Mouse (Mus musculus) heart, postnatal 10 days (tissue): ENCODE measurements around the gene Fam118b. TPM values are rescaled to one million over a fixed set of nuclear protein-coding genes. Genes with fewer than 3 reads are reported as not detected.
A peak's percentile ranks its signal among the peaks of the same experiment; 100 is the strongest.

Experiments used
- DNase-seq, 2 experiments: peaks; one replicate each; pipeline ENCODE4 v3.0.0; 2021
- intact Hi-C: fragments of 180-260 bp; cut with DNase I; formaldehyde crosslinking; loops from one replicate; pipeline ENCODE4 v1.15.1; 2025
- total RNA-seq, 2 experiments: library from RNA; stranded (reverse); gene quantifications; 2 replicates each; pipeline ENCODE4 v1.2.3; 2021

Fam118b gene
- total RNA-seq, 2 experiments from 2014 or later, result 14.3 to 16.7 TPM

DNA sequence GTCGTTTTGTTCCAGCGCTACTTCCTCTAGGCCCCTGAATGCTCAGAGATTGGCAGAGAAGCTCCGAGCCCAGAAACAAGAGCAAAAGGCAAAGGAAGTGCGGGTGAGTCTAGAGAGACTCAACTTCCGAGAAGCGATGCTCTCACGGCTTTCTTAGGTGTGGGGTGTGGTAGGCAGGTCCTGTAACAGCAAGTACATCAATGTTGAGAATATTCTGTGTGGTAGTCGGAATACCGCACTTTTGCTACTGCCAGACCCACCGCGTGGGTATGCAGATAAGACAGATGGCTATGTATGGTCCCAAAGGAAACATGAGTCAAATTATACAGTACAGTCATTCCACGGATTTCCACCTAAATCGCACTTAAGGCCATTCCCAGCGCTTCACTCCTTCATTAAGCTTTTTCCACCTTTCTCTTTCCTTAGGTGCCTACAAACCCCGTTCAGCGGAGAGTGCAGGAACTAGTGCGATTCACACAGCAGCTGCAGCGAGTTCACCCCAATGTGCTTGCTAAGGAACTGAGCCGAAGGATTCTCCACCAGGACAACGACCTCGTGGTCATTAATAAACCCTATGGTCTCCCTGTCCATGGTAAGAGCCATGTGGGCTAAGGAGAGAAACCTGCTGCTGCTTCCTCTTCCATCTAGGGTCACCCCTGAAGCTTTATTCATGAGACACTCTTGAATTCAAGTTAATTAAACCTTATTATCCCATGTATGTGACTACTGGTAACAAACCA, 541 bp upstream of the Fam118b start:
- DNase-seq, result no peak
- intact Hi-C loops, result loop anchor here (2.0 kb wide), 1 partner anchor 57 kb away; the partner anchor contains the start of gene Foxred1

DNA sequence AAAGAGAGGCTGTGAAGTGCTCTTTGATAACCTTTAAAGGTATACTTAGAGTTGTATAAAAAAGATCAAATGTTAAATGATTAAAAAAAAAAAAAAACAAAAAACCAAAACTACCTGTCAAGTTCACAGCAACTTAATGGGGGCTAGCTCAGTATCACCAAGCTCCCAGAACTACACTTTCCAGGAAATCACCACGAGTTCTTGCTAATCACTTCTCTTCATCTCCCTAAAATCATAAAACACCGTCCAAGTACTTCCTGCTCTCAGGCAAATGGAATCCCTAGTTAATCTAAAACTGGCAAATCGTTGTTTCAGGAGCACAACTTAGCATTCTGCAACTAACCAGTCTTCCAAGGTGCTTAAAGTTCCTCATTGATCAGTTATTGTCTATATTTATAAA, 3.1 kb downstream of the Fam118b start:
- intact Hi-C loops, result no loop called here
- no peak for DNase-seq

- intact Hi-C loops, result no loop called here
- DNase-seq, result no peak
These were observed 4.2 kb downstream of the Fam118b start for GRCm38 (mm10) chr9:35263431-35263830.

- intact Hi-C loops, result no loop called here
- DNase-seq, result no peak
These were observed 5.2 kb downstream of the Fam118b start for GRCm38 (mm10) chr9:35262418-35262817.

- no peak for DNase-seq
- intact Hi-C loops, result no loop called here
These were observed 10.2 kb downstream of the Fam118b start for GRCm38 (mm10) chr9:35257365-35257764.

DNA sequence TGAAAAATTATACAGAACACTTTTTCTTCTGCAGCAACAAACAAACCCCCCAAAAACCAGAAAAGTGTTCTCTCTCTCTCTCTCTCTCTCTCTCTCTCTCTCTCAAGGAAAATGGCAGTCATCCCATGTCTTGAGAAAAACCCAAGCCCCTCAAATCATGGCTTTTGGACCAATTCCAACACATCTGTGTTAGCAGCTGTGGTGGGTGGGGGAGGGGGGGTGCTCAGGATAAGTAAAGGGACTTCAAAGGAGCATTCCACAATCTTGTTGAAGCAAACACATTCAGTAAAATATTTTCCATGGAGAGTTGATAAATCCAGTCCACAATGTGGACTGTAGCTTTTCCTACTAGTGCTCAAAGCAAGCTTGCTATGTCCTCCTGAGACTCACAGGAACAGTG, 18.1 kb downstream of the Fam118b start:
- intact Hi-C loops, result no loop called here

DNA sequence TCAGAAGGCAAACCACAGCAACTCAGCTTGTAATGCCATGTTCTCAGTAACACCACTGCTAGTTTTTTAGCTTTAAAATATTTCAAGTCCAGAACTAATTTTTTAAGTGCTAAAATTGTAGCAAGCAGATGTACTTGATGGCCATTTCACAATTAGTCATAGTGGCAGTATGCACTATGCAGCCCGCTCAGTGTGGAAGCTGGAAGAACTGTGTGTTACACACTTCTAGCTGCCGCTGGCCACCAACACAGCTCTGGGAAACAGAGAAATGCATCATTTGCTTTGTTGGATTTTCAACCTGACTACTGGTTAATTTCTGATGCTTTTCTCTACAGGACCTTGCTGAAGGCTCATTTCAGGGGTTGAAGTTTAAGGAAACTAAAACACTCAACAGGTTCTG, 20.2 kb downstream of the Fam118b start:
- no peak for DNase-seq
- intact Hi-C loops, result no loop called here

More for the DNA sequence above, 18.1 kb downstream of the Fam118b start:
- no peak for DNase-seq

DNA sequence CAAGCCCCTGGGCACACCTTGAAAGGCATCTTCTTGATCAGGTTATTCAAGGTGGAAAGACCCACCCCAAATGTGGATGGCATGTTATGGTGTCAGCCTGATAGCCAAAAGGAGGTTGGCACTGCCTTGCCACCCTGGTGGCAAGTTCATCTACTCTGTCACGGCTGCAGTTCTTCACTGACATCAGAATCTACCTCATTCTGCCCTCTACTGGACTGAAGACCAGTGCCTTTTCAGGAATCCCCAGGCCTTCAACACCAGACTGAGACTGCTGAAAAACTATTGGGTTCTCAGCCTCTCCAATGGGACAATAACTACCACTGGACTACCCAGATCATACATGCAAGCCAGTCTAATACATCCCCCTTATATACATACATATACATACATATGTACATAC, 27.9 kb downstream of the Fam118b start:
- DNase-seq, result no peak
- intact Hi-C loops, result no loop called here

DNA sequence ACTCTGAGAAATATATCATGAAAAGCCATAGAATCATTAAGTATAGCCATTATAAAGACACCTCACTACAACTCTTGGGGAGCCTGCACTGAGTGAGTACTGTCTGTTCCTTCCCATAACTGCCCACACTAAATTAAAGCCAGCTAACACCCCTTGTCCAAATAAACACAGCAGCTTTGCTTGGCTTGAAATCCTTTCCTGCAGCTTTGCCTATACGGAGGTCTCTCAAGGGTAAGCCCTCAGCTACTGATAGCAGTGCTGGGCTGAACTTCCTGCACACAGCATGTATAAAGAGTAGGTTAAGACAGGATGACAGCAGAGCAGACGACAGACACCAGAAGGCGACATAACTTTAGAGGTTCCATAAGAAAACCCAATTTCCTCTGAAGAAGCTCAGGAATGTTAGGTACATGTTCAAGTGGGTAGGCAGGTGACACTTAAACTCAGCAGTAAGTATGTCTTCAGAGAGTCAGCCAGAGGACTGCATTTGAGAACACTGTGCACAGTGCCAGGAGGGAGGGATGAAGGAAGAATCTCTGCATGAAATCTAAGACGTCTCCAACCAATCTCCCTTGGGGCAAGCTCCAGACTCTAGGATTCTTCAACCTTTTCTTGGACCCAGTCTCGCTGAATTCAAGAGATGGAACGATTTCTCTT, 28.6 kb downstream of the Fam118b start:
- intact Hi-C loops, result no loop called here
- no peak for DNase-seq

DNA sequence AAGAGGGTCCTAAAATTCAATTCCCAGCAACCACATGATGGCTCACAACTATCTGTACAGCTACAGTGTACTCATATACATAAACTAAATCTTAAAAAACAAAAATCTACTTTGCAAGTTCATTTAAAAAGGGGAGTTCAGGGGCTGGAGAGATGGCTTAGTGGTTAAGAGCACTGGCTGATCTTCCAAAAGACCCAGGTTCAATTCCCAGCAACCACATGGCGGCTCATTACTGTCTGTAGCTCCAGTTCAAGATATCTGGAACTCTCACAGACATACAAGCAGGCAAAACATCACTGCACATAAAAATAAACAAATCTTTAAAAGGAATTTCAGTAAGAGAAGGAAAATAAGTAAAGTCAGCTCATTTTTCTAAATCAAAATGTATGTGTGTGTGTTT, 29.2 kb downstream of the Fam118b start:
- intact Hi-C loops, result no loop called here
- DNase-seq, result no peak

DNA sequence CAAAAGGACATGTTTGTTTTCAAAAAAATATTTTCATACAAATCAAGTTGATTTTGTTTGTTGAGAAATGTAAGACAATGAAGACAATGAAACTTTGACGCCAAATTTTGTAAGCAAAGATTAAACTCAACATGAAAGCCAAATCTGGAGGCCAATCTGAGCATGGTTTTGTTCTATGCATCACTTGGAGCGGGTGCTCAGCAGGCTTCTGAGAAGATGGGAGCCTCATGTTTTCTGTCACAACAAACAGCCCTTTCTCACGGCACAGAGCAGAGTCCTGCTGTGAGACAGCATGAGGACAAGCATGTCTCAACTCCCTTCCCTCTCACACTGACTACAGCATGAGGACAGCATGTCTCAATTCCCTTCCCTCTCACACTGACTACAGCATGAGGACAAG, 31.6 kb downstream of the Fam118b start:
- intact Hi-C loops, result no loop called here
- no peak for DNase-seq

DNA sequence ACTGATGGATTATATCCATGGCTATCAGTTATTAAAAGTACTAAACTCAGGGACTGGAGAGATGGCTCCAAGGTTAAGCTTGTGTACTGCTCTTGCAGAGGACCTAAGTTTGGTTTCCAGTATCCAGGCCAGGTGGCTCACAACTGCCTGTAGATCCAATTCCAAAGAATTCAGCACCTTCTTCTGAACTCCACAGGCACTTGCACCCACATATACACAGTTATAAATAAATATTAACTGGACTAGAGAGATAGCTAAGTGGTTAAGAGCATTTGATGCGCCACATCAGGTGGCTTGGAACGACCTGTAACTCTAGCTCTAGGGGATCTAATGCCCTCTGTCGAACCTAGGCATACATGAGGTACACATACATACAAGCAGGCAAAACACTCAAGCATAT, 38.9 kb downstream of the Fam118b start:
- intact Hi-C loops, result no loop called here
- no peak for DNase-seq

DNA sequence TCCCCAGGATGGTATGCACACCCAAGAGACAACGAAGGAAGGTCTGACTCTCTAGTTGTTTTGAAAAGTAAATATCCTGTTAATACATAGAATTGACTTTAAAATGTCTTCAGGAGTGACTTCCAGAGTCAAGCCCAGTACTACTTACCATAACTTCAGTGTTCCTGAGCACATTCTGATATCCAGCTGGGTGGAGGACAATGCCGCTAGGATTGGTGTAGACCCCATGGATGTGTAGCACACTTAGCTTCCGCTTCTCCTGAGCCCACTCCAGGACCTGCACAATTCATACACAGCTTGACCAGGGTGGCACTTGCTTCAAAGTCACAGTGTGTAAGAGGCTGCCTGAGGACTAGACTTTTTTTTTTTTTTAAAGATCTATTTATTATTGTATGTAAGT, 44.1 kb downstream of the Fam118b start:
- no peak for DNase-seq
- intact Hi-C loops, result no loop called here

- DNase-seq, result peak in 1 of 2 experiments; percentile 25
These were observed 49.6 kb downstream of the Fam118b start for GRCm38 (mm10) chr9:35217963-35218362.

DNA sequence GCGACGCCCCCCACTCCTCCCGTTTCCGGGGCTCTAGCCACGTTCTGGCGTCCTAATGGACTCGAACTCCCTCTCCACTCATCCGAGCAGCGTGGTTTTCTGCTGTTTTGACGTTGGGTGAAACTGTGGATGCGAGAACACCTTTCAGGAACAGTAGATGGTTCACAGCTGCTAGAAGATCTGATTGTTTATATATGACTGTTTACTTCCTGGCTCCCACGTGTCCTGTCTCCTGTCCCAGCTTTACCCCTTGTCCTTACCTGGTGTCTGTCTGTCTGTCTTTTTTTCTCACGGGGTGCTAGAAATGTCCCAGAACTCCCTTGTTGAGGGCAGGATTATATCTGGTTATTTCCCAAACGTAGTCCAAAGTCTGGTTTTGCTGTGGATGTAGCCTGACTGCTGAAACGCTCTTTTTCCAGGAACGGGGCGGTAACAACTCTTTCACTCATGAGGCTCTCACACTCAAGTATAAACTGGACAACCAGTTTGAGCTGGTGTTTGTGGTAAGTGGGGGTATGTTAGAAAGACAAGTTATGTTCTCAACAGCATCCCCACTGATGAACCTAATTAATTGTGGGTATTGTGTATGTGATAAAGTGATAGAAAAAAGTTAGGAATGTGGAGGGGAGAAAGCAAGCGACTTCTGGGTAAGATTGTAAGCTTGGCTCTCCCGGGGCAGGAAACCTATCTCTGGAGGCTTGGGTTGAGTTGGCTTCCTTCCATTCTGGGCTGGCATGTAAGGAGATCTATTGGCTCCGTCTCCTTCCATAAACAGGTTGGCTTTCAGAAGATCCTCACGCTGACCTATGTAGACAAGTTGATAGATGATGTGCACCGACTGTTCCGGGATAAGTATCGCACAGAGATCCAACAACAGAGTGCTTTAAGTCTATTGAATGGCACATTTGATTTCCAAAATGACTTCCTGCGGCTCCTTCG, 55.8 kb downstream of the Fam118b start:
- DNase-seq, result no peak
- intact Hi-C loops, result loop anchor here (2.0 kb wide), 1 partner anchor 57 kb away; no protein-coding TSS in a partner anchor

More at GRCm38 (mm10) chr9:35217963-35218362, 49.6 kb downstream of the Fam118b start:
- intact Hi-C loops, result no loop called here

- DNase-seq, result peak; percentile 99
These were observed 56.8 kb downstream of the Fam118b start, which contains the start of gene Foxred1 for GRCm38 (mm10) chr9:35210542-35211474. TSS of gene Foxred1 (minus strand) at chr9:35211055.

DNA sequence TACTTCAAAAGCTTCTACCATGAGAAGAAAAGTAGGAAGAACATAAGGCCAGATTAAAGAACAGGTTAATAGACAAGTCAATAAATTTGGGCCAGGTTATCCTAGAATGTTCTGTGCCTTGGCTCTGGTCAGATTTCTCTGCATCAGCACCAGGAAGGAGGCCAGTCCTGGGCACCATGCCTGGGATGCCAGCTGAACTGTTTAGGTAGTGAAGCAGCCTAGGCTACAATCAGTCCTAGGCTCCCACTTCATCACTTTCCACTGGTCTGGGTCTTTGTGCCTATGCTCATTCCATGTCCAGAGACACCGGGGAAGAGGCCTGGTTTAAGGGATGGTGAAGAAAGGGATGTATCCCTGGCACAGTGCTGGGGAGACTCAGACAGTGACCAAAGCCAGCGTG, 63.2 kb downstream of the Fam118b start:
- no peak for DNase-seq
- intact Hi-C loops, result no loop called here

More at GRCm38 (mm10) chr9:35210542-35211474, 56.8 kb downstream of the Fam118b start, which contains the start of gene Foxred1:
- intact Hi-C loops, result loop anchor here (2.0 kb wide), 1 partner anchor 58 kb away; no protein-coding TSS in a partner anchor

GRCm38 (mm10) chr9:35203536-35203935, 64.1 kb downstream of the Fam118b start:
- intact Hi-C loops, result no loop called here
- no peak for DNase-seq

- intact Hi-C loops, result no loop called here
- no peak for DNase-seq
These were observed 67.0 kb downstream of the Fam118b start for GRCm38 (mm10) chr9:35200529-35201060.
